Mouse (Mus musculus) adrenal gland, postnatal 14 days (tissue): ENCODE measurements around the gene Yju2. TPM values are rescaled to one million over a fixed set of nuclear protein-coding genes. Genes with fewer than 3 reads are reported as not detected.
A peak's percentile ranks its signal among the peaks of the same experiment; 100 is the strongest.
"Not testable (repeated sequence)": the region's sequence is repeated elsewhere in the genome, so short reads cannot be mapped to it uniquely, and the experiment has no call there.

Experiments used
- DNase-seq: peaks from one replicate; pipeline ENCODE4 v3.0.0; 2021; ENCODE audit warnings: mixed read lengths
- long read RNA-seq, 2 experiments: library from polyadenylated mRNA; stranded (forward); transcript quantifications; one replicate each; pipeline ENCODE4 v2.0.0; 2021
- total RNA-seq: library from RNA; stranded (reverse); gene quantifications from 2 replicates; pipeline ENCODE4 v1.2.3, GENCODE M21; 2021

The Yju2 gene
- total RNA-seq, result 18.2 and 24.8 TPM in 2 replicates
- long read RNA-seq, experiment 1, transcript Yju2-201 (8 exons, 1,660 nt), result major isoform, 6 of 15 reads
- long read RNA-seq, experiment 1, partial matches to known transcripts, result 5 of 15 reads
- long read RNA-seq, experiment 1, other reads (novel, unspliced or antisense), result 2 of 15 reads
- long read RNA-seq, experiment 2, partial matches to known transcripts, result 1 of 5 reads
- long read RNA-seq, experiment 2, other reads (novel, unspliced or antisense), result 0 of 5 reads

DNA sequence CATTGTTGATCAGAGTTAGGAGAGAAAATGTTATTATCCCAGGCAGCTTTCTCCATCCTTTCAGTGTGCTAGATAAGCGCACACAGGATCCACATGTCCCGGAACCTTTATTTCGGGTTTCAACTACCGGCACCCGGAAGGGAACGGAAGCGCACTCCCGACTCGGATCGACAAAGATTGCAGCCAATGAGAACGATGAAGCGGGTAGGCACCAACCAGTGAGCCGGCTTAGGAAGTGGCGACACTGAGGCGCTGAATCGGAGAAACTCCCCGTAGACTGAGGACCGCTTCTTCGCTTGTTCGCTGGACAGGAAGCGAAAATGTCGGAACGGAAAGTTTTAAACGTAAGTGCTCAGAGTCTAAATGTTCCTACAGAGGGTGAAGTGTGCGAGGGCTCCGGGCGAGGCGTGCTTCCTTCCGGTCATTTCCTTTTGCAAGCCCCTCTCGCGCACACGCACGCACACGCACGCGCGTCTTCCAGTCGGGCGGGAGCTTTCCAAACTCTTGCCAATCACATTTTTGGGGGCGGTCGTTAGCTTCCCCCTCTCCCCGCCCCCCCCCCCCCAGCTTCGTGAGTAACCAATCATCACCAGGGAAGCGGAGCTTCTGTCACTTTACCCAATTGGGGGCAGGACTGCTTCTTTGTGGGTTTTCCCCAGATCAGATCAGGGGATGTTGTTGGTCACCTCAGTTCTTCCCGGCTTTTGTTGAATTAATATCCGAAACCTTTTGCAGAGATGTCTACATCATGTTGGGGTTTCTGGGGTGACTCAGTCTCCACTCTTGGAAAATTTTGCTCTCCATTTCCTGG lies at the start of gene Yju2:
Gene Yju2 (plus strand): TSS at position 182 of the 811 bp plus-strand sequence.
- peak; percentile 96 for DNase-seq

DNA sequence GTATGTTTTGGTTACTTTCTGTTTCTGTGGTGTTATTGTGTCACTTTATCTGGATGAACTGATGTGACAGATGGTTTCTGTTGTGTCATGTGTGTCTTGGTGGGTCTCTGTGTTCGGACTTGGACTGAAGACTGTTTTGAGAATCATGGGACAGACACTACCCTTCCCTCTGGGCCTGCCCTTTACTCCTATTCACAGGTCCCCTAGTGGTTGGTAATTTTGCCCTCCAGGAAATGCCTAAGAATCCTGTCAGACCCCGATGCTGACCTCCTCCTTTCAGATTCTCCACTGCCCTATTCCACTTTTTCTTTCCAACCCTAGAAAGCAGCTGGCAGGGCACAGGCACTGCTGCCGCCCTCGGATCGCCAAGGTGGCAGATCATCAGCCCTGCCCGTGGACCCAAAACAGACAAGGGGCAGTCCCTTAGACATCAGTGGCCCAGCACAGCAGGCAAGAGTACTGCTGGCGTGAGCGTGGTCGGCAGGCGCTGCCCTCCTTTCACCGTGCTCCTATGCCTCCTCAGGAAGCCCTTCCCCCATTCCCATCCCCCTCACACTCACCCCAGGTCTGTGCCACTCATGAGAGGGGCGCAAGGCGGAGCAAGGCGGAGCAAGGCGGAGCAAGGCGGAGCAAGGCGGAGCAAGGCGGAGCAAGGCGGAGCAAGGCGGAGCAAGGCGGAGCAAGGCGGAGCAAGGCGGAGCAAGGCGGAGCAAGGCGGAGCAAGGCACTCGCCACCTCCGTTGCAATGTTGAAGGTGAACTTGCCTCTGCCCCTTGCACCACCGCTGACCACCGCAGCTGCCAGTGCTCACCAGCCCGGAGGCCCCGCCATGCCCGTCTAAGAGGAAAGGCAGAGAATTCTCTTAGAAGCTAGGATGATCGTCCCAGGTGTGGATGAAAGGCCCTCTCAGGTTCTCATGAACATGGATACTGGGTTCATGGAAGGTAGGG lies 27.1 kb upstream of the Yju2 start:
- peak; percentile 70 for DNase-seq

DNA sequence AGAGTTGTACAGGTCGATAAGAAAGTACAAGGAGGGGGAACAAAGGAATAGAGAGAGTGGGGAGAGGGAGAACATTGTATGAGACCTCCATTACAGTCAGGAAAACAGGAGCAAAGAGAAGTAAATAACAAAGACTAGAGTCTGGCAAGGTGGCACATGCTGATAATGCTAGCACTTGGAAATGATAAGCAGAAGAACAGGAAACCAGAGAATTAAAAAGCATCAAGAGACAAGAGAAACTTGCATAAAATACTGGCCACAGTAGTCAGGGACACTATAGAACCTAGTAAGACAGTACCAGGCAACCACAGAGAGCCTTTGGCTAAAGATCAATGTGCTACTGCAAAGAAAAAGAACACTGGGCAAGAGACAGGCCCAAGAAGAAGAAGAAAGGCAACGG lies 26.3 kb upstream of the Yju2 start:
- no peak for DNase-seq

DNA sequence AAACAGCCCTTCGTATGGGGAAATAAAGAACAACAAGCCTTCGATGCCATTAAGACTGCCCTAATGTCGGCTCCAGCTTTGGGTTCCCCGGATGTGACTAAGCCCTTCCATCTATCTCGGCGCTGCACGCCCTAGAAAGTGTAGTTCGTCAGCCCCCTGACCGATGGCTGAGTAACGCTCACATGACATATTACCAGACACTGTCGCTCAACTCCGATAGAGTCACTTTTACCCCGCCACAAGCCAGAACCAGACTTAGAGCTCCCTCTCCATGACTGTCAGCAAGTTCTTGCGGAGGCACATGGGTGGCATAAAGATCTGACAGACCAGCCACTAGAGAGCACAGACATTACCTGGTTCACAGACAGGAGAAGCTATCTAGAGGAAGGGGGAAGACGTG lies 25.7 kb upstream of the Yju2 start:
- DNase-seq, result no peak

DNA sequence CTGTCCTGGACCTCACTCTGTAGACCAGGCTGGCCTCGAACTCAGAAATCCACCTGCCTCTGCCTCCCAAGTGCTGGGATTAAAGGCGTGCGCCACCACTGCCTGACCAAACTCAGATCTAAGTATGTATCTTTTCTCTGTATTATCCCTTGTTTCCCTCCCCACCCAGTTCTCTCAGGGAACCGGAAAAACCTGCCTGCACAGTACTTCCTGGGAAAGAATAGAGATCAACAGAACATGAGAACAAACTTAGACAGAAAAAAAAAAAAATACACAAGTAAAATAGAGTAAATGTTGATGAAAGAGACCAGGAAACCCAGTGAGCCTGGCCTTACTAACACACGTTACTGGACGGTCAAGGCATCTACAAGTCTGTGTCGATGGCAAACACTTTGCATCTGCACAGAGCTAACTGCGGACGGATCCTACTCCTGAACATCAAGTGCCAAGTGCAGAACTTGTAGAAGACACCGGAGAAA lies 14.5 kb upstream of the Yju2 start:
- DNase-seq, result not testable (repeated sequence)

DNA sequence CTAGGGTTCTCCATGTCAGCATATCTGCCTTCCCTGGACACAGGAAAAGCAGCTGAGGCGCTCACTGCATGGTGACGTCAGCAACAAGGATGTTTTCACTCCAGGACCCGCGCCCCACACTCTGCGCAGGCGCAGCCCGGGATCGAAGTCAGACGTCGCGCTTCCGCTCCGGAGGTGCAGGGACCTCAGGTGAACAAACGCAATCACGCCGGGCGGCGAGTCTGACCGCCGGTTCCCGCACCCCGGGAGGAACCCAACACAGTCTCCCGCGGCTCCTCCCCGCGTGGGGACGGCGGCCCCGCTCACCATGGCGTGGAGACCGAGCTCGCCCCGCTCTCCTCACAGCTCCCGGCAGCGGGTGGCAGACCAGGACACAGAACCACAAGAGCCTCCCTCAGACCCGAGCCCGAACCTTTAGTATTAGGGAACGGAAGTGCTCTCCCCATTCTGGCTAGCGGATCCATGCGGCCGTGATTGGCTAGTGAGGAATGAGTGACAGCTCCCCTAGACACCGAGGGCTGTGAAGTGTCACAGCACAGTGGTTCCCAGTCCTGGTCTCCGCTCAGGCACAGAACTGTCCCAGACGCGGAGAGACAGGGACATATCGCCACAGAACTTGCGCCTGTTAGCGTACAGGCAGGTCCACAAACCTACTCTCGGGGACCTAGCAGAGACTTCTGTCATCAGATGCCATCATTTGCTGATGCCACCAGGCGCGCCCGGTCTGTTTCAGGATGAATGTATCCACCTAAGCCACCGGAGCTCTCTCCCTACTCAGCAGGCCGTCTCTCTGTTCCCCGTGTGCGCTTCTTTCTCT lies 13.8 kb upstream of the Yju2 start:
- peak; percentile 96 for DNase-seq

DNA sequence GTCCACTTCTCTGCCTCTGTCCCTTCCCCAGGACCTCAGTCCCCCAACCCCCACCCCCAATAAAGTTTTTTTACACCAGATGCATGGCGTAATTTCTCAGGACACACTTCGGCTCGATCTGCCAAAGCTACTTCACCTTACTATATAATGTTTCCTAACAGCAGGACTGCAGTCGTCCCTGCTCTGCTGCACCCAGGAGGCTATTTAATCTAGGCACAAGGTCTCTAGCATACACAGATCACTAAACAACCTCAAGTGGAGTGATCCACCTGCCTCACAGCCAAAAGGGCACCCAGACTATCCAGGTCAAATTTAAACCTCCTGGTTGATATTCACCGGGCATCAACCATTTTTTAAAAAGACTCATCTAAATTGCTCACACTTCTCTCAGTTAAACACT lies 13.2 kb upstream of the Yju2 start:
- no peak for DNase-seq

DNA sequence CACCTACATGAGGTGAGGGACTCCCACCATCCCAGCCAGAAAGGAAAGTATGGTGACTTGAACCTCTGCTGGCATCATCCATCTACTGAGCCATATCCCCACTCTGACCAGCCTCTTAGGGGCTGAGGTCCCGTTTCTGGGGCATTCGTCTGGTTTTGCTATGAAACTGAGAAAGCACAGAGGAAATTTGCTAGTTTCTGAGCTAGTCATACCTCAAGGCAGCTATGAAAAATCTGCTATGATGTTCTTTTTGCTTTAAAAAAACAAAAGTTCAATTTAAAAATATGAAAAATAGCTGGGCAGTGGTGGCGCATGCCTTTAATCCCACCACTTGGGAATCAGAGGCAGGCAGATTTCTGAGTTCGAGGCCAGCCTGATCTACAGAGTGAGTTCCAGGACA lies 10.3 kb upstream of the Yju2 start:
- DNase-seq, result no peak

DNA sequence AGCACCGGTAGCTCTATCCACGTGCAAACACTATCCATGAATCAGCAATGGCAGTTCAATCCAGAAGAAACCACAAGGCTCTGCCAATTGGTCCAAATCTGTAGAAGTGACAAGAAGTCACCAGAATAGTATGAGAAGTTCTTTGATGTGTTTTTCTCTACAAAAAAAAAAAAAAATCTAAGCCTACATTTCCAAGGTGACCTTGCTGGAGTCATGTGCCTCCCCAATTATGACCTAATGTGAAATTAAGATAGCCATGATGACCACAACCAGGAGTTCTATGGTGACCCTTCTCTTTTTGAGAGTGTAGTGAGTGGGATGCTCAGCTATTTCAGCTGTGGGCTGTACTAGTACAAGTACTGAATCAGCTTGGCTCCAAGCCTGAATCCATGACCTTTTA lies 9.5 kb upstream of the Yju2 start, which contains the start of gene Zfp119b:
Gene Zfp119b (minus strand): TSS at position 101 of the 400 bp plus-strand sequence.
- DNase-seq, result no peak

DNA sequence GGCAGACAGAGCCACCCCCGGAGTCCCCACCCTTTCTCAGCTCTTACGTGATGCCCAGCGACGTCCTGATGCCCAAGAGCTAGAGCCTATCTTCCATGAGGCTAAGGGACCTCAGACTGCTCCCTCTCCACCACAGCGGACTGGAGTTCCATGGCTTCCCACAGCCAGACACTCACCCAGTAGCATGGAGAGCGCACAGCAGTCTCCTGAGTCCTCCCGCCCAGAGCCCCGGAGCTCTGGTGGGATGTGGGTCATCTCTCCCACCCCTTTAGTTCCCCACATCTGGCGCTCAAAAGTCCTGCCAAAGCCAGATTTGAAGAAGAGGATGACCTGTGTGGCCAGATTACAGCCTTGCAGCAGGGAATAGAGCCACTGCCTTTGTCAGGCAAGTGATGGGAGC lies 8.3 kb upstream of the Yju2 start:
- no peak for DNase-seq

DNA sequence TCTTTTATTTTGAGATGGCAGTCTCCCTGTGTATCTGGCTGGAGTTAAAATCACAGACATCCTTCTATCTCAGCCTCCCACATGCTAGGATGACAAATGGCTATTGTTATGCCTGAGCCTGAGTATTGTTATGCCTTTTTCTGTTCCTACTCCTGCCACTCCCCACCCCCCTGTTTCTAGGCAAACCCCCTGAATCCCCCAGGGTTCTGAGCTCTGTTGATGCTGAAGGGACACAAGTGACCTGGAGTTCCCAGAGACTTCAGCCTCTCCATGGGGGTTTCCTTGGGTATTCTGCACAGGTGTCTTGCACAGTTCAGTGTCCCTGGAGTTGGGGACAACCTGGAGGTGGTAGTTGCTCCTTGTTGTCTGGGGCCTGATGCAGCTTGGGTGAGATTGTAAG lies 6.9 kb upstream of the Yju2 start:
- no peak for DNase-seq

DNA sequence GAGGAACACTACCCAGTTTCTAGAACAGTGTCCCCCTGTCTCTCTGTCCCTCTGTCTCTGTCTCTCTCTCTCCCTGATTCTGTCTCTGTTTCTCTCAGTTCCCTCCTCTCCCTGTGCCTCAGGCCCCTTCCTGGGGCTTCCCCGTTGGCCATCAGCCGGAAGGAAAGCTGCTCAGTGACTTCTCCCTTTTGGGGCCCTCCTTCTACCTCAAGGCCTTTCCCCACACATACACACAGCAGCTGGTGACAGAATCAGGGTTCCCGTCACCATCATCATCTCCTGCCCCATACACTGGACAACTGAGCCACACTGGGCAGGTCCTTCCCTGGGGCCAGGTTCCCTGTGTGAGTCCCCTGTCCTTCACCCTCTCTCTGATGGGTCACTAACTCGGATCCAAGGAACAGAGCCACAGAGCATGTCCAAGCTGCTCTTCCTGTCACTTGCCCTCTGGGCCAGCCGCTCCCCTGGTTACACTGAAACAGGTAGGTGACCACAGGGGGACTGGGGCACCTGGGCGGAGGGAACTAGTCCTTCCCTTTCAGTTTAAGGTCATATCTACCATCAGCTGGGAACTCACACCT lies 6.4 kb upstream of the Yju2 start, which contains the start of gene Ebi3:
Gene Ebi3 (plus strand): TSS at position 194 of the 581 bp plus-strand sequence.
- peak; percentile 12 for DNase-seq

DNA sequence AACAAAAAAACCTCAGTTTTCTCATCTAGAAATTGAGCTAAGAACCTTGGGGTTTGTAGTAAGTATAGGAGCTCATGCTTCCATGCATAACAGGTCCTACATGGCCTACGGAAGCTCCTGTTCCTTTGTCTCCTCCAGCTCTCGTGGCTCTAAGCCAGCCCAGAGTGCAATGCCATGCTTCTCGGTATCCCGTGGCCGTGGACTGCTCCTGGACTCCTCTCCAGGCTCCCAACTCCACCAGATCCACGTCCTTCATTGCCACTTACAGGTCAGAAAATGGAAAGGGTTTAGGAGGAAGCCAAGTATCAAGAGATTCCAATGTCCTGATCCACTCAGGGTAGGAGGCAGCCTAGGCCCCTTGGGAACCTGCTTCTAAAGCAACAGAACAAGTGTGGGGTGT lies 5.1 kb upstream of the Yju2 start:
- no peak for DNase-seq

DNA sequence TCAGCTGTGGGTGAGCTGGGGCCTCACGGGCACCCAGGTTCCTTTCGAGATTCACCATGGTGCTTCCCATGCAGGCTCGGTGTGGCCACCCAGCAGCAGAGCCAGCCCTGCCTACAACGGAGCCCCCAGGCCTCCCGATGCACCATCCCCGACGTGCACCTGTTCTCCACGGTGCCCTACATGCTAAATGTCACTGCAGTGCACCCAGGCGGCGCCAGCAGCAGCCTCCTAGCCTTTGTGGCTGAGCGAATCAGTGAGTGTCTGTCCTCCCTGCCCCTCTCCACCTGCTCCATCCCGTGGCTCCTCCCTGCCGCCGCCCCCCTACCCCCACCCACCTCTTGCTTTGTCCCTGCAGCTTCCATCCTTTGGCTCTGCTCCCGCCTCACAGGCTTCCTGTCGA lies 4.7 kb upstream of the Yju2 start:
- no peak for DNase-seq

DNA sequence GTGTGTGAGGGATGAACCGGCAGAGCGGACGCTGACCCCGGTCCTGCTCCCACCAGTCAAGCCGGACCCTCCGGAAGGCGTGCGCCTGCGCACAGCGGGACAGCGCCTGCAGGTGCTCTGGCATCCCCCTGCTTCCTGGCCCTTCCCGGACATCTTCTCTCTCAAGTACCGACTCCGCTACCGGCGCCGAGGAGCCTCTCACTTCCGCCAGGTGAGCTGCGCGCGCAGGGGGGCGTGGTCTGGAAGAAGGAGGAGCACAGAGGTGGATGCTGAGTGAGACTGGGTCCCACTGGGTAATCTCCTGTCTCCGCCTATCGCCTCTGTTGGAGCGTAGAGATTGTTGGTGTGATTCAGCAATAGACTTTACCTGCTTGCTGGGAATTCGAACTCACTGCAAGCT lies 2.8 kb upstream of the Yju2 start:
- DNase-seq, result peak; percentile 84

DNA sequence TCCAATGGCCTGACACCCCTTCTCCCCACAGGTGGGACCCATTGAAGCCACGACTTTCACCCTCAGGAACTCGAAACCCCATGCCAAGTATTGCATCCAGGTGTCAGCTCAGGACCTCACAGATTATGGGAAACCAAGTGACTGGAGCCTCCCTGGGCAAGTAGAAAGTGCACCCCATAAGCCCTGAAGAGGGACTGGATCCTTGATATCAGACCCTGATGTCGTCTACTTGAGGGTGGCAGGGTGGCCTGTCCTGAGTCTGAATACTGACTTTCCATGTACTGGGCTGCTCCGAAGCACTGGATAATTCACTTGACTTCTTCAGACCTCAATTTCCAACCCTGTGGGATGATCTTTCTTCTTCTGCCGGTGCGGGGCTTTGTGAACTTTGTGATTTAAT lies 2.3 kb upstream of the Yju2 start:
- no peak for DNase-seq

DNA sequence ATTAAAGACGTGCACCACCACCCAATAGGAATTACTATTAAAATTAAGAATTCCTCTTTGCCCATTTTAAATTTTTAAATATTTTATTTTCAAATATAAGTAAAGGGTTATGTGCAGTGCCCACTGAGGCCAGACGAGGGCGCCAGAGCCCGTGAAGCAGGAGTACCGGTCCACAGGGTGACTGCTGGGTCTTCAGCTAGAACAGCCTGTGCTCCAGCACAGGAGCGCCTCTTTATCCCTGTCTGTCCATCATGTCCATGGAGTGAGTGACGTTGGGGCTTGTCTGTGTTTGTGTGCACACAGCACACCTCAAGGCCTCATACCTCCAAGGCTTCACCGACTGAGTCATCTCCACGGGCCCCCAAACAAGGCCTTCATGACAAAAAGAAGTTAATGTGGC lies 1.7 kb upstream of the Yju2 start:
- DNase-seq, result peak; percentile 87

DNA sequence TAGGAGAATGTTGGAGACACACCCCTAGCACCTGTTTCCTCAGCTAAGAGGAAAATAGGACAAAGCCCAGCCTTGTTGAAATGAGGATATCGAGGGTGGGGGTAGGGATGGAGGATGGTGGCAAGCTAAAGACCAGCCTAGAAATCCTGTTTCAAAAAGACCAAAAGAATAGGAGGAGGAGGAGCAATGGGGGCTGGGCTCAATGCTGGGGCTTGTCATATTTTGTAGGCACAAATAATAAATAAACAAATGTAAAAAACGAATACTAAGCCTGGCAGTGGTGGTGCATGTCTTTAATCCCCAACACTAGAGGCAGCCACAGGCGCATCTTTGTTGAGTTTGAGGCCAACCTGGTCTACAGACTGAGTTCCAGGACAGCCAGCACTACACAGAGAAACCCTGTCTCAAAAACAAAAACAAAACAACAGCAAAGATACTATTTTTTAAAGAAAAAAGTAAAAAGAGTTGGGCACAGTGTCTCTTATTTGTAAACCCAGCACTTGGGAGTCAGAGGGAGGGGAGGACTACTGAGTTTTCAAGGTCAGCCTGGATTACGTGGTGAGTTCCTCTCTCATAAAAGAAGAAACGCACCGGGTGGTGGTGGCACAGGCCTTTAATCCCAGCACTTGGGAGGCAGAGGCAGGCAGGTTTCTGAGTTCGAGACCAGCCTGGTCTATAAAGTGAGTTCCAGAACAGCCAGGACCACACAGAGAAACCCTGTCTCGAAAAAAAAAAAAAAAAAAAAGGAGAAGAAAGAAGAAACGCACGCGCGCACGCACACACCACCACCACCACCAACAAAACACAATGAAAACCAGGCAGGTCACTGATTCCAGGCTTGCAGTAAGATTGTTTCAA lies 944 bp upstream of the Yju2 start:
- DNase-seq, result no peak

DNA sequence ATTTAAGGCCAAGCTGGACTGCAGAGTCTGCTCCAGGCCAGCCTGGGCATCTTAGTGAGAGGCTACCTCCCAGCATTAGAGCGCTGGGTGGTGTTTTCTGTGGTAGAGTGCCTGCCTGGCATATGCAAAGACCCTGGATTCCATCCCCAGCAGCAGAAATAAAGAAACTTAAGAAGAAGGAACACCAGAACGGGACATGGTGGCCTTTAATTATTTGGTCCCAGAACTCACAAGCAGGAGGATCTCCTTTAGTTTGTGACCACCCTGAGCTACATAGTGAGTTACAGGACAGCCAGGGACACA lies 364 bp upstream of the Yju2 start:
- no peak for DNase-seq
